Mouse (Mus musculus) forebrain, embryonic 13.5 days (tissue): ENCODE results near the gene Fhit. TPM values are rescaled to one million over a fixed set of nuclear protein-coding genes. Genes with fewer than 3 reads are reported as not detected.

Source experiments
- ATAC-seq: fragments of 200-750 bp; cut with Nextera tagmentation; 2 replicates; pipeline ENCODE4 v1.8.0; 2017
- H3K27ac ChIP-seq: fragments of 300-500 bp; sonication (generic); 2 replicates; pipeline ENCODE4 v1.5.1; 2015; ENCODE audit warnings: inconsistent platforms, mild to moderate bottlenecking, moderate library complexity
- H3K27me3 ChIP-seq: fragments of 300-500 bp; sonication (generic); 2 replicates; pipeline ENCODE4 v1.6.1; 2015; ENCODE audit warnings: mild to moderate bottlenecking, inconsistent platforms
- H3K36me3 ChIP-seq: fragments of 300-500 bp; sonication (generic); 2 replicates; pipeline ENCODE4 v1.6.1; 2015; ENCODE audit warnings: mild to moderate bottlenecking, inconsistent platforms; ENCODE audit not compliant: poor library complexity, severe bottlenecking
- H3K4me1 ChIP-seq: fragments of 300-500 bp; sonication (generic); 2 replicates; pipeline ENCODE4 v1.6.1; 2015; ENCODE audit warnings: inconsistent platforms
- H3K4me2 ChIP-seq: fragments of 300-500 bp; sonication (generic); 2 replicates; pipeline ENCODE4 v1.6.1; 2015; ENCODE audit warnings: inconsistent platforms, mild to moderate bottlenecking, moderate library complexity
- H3K4me3 ChIP-seq: fragments of 300-500 bp; sonication (generic); 2 replicates; pipeline ENCODE4 v1.5.1; 2015; ENCODE audit warnings: mild to moderate bottlenecking, inconsistent platforms
- H3K9ac ChIP-seq: fragments of 300-500 bp; sonication (generic); 2 replicates; pipeline ENCODE4 v1.6.1; 2015; ENCODE audit warnings: mild to moderate bottlenecking, inconsistent platforms
- H3K9me3 ChIP-seq: fragments of 300-500 bp; sonication (generic); replicated peaks from 2 replicates; pipeline ENCODE4 v1.6.1; 2016; ENCODE audit warnings: inconsistent platforms
- WGBS: fragments of 180-500 bp; shearing (Covaris S2); methylation state at CpG from one replicate; pipeline ENCODE4 v1.1.7; 2015; 5-methylcytosine and 5-hydroxymethylcytosine counted together
- polyA plus RNA-seq: library from polyadenylated mRNA; unstranded; fragments of >200 nt; fragmentation: Nextera tagmentation; extraction: Ambion mirVana; gene quantifications from 2 replicates; pipeline ENCODE4 v1.2.1, GENCODE M21; 2015

The Fhit gene
- polyA plus RNA-seq, 1 experiment from 2014 or later = 6.2 TPM

- Histone ChIP-seq H3K27ac (no peak overlapping the region), H3K4me1 (no peaks in the 10 kb centered on the region), H3K9me3 (no peaks in the 10 kb centered on the region), H3K36me3 (no peaks in the 10 kb centered on the region), H3K9ac (no peak overlapping the region), H3K4me2 (no peak overlapping the region), H3K4me3 (no peak overlapping the region), H3K27me3 (no peaks in the 10 kb centered on the region)
- WGBS = 81% methylated on average over 1 of the region's 1 CpGs
- no peak for ATAC-seq
These were observed 1492.1 kb downstream of the Fhit start for GRCm38 (mm10) chr14:9669766-9670165.

GRCm38 (mm10) chr14:9658445-9658844 lies 1503.4 kb downstream of the Fhit start:
- WGBS = 60% methylated on average over 1 of the region's 1 CpGs

GRCm38 (mm10) chr14:9651417-9651816 lies 1510.4 kb downstream of the Fhit start:
- no peak overlapping the region for H3K4me3 ChIP-seq
- no peaks in the 10 kb centered on the region for H3K4me1 ChIP-seq
- 77% methylated on average over 1 of the region's 1 CpGs for WGBS
- no peaks in the 10 kb centered on the region for H3K9me3 ChIP-seq
- ATAC-seq = no peak
- no peaks in the 10 kb centered on the region for H3K36me3 ChIP-seq
- no peak overlapping the region for H3K4me2 ChIP-seq
- H3K27ac ChIP-seq = no peak overlapping the region
- no peak overlapping the region for H3K9ac ChIP-seq
- H3K27me3 ChIP-seq = 0 out of 2 replicates have a peak, but pooled peaks cover 4% of the 10 kb centered on the region

More at GRCm38 (mm10) chr14:9658445-9658844, 1503.4 kb downstream of the Fhit start:
- Histone ChIP-seq H3K27me3 (no peaks in the 10 kb centered on the region), H3K4me1 (no peaks in the 10 kb centered on the region), H3K27ac (no peak overlapping the region), H3K36me3 (no peaks in the 10 kb centered on the region), H3K9ac (no peak overlapping the region), H3K9me3 (no peaks in the 10 kb centered on the region), H3K4me2 (no peak overlapping the region), H3K4me3 (no peak overlapping the region)
- no peak for ATAC-seq

GRCm38 (mm10) chr14:9648416-9648815 lies 1513.4 kb downstream of the Fhit start:
- Histone ChIP-seq H3K4me1 (peaks cover 16% of the 10 kb centered on the region), H3K9me3 (no peaks in the 10 kb centered on the region), H3K27me3 (0 out of 2 replicates have a peak, but pooled peaks cover 4% of the 10 kb centered on the region), H3K9ac (no peak overlapping the region), H3K36me3 (no peaks in the 10 kb centered on the region), H3K4me3 (no peak overlapping the region), H3K27ac (no peak overlapping the region), H3K4me2 (no peak overlapping the region)
- ATAC-seq = no peak
- 78% methylated on average over 1 of the region's 1 CpGs for WGBS

- Histone ChIP-seq H3K9ac (no peak overlapping the region), H3K27me3 (0 out of 2 replicates have a peak, but pooled peaks cover 4% of the 10 kb centered on the region), H3K4me1 (peaks cover 29% of the 10 kb centered on the region), H3K27ac (no peak overlapping the region), H3K4me2 (no peak overlapping the region), H3K4me3 (no peak overlapping the region), H3K36me3 (no peaks in the 10 kb centered on the region), H3K9me3 (no peaks in the 10 kb centered on the region)
- 81% methylated on average over 7 of the region's 7 CpGs for WGBS
- no peak for ATAC-seq
These were observed 1515.6 kb downstream of the Fhit start for GRCm38 (mm10) chr14:9646233-9646632.

- ATAC-seq = peak; percentile 13; the same call in 1 of the 2 replicates
- H3K9me3 ChIP-seq = no peaks in the 10 kb centered on the region
- no peak overlapping the region for H3K27ac ChIP-seq
- no peak overlapping the region for H3K4me2 ChIP-seq
- peaks cover 29% of the 10 kb centered on the region for H3K4me1 ChIP-seq
- H3K4me3 ChIP-seq = no peak overlapping the region
- H3K36me3 ChIP-seq = no peaks in the 10 kb centered on the region
- WGBS = 16% methylated on average over 9 of the region's 9 CpGs
- H3K9ac ChIP-seq = no peak overlapping the region
- 0 out of 2 replicates have a peak, but pooled peaks cover 17% of the 10 kb centered on the region for H3K27me3 ChIP-seq
These were observed 1517.3 kb downstream of the Fhit start for GRCm38 (mm10) chr14:9644216-9645166.

- no peak for ATAC-seq
- 55% methylated on average over 7 of the region's 7 CpGs for WGBS
- Histone ChIP-seq H3K36me3 (no peaks in the 10 kb centered on the region), H3K4me3 (no peak overlapping the region), H3K4me1 (peaks cover 29% of the 10 kb centered on the region), H3K27me3 (0 out of 2 replicates have a peak, but pooled peaks cover 18% of the 10 kb centered on the region), H3K9ac (no peak overlapping the region), H3K9me3 (no peaks in the 10 kb centered on the region), H3K4me2 (no peak overlapping the region), H3K27ac (no peak overlapping the region)
These were observed 1518.1 kb downstream of the Fhit start for GRCm38 (mm10) chr14:9643700-9644099.

- ATAC-seq = peak; percentile 52; the same call in 1 of the 2 replicates
- Histone ChIP-seq H3K4me1 (peaks cover 29% of the 10 kb centered on the region), H3K9me3 (no peaks in the 10 kb centered on the region), H3K4me3 (no peak overlapping the region), H3K27ac (no peak overlapping the region), H3K27me3 (peaks cover 15% of the 10 kb centered on the region; the same call in 1 of the 2 replicates), H3K36me3 (no peaks in the 10 kb centered on the region), H3K4me2 (no peak overlapping the region), H3K9ac (no peak overlapping the region)
- 62% methylated on average over 6 of the region's 6 CpGs for WGBS
These were observed 1519.2 kb downstream of the Fhit start for GRCm38 (mm10) chr14:9642628-9643027.

GRCm38 (mm10) chr14:9642068-9642467 lies 1519.8 kb downstream of the Fhit start:
- ATAC-seq = peak; percentile 46
- Histone ChIP-seq H3K27ac (no peak overlapping the region), H3K4me1 (peaks cover 29% of the 10 kb centered on the region), H3K27me3 (peaks cover 14% of the 10 kb centered on the region; the same call in 1 of the 2 replicates), H3K36me3 (no peaks in the 10 kb centered on the region), H3K4me2 (no peak overlapping the region), H3K9ac (no peak overlapping the region), H3K4me3 (no peak overlapping the region), H3K9me3 (no peaks in the 10 kb centered on the region)
- WGBS = 21% methylated on average over 3 of the region's 3 CpGs

GRCm38 (mm10) chr14:9634247-9634991 lies 1527.4 kb downstream of the Fhit start:
- H3K27me3 ChIP-seq = peaks cover 24% of the 10 kb centered on the region
- H3K36me3 ChIP-seq = no peaks in the 10 kb centered on the region
- no peak overlapping the region for H3K4me2 ChIP-seq
- no peaks in the 10 kb centered on the region for H3K9me3 ChIP-seq
- no peak overlapping the region for H3K9ac ChIP-seq
- peaks cover 13% of the 10 kb centered on the region for H3K4me1 ChIP-seq
- H3K4me3 ChIP-seq = no peak overlapping the region
- ATAC-seq = no peak
- WGBS = 56% methylated on average over 1 of the region's 1 CpGs
- H3K27ac ChIP-seq = no peak overlapping the region

GRCm38 (mm10) chr14:9632537-9632936 lies 1529.3 kb downstream of the Fhit start:
- ATAC-seq = 0 out of 2 replicates have a peak, but pooled peaks have one; percentile 8
- H3K9me3 ChIP-seq = no peaks in the 10 kb centered on the region

More at GRCm38 (mm10) chr14:9632537-9632936, 1529.3 kb downstream of the Fhit start:
- no peak overlapping the region for H3K4me3 ChIP-seq
- H3K27me3 ChIP-seq = peaks cover 24% of the 10 kb centered on the region
- H3K36me3 ChIP-seq = no peaks in the 10 kb centered on the region
- H3K4me1 ChIP-seq = peaks cover 13% of the 10 kb centered on the region
- WGBS = 3% methylated on average over 3 of the region's 3 CpGs
- no peak overlapping the region for H3K4me2 ChIP-seq
- no peak overlapping the region for H3K9ac ChIP-seq
- no peak overlapping the region for H3K27ac ChIP-seq
